Comparison of ENCODE assay signal across 13 mouse cellular contexts in the genomic region with DNA sequence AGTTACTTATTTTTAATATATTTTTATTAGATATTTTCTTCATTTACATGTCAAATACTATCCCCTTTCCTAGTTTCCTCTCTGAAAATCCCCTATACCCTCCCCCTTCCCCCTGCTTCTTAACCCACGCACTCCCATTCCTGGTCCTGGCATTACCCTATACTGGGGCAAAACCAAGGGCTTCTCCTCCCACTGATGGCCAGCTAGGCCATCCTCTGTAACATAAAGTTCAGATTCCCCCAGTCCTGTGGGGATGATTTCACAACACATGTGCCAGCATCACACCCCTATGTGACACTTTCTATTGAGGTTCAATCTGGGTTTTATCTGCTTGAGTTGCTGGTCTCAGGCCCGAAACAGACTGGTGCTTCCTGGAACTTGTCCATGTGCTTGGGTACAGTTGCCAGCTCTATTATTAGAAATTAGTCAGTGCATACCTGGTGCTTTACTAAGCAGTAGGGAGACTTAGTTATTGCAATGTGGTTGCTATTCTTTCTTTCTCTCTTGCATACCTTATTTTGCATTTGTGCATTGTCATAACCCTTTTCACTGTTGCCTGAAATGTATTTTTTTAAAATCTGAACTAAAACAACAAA.
DNase-seq lines count a peak whose midpoint lies in the region; ATAC-seq and TF ChIP-seq lines count a peak whose summit lies in the region.
"Had no signal": no experiment of that assay in that cellular context is flagged by ENCODE, and none has a peak within 500 bp of the region (broad histone marks: within the 10 kb centered on the region; RNA-seq: fewer than 3 reads in every experiment).

No protein-coding gene starts in this region.

- H3K27ac ChIP-seq in forebrain, embryonic 13.5 days, result no peak overlapping the region
- H3K27ac ChIP-seq in forebrain, embryonic 11.5 days (ENCODE audit: low read depth, low read length), result no peak overlapping the region
- H3K27ac ChIP-seq in kidney, adult 2 months (ENCODE audit: insufficient read depth, low read depth, low read length), result no peak overlapping the region
- H3K27ac ChIP-seq: intestine, embryonic 15.5 days; liver, embryonic 15.5 days had no signal

- 73% methylated on average over 2 of the region's 2 CpGs for WGBS in forebrain, embryonic 13.5 days
- 91% methylated on average over 2 of the region's 2 CpGs for WGBS in forebrain, embryonic 11.5 days
- WGBS in kidney, adult 2 months, result 76% methylated on average over 2 of the region's 2 CpGs

- H3K36me3 ChIP-seq in forebrain, embryonic 13.5 days (ENCODE audit: poor library complexity, severe bottlenecking), result no peaks in the 10 kb centered on the region
- no peaks in the 10 kb centered on the region for H3K36me3 ChIP-seq in forebrain, embryonic 11.5 days (ENCODE audit: control insufficient read depth, insufficient read depth, low read length)
- no peaks in the 10 kb centered on the region for H3K36me3 ChIP-seq in kidney, adult 2 months (ENCODE audit: control insufficient read depth, insufficient read depth, low read length)
- H3K36me3 ChIP-seq: intestine, embryonic 15.5 days; liver, embryonic 15.5 days had no signal

- TF ChIP-seq POLR2A in kidney, adult 2 months (IDR thresholded peaks at IDR 0.05; ENCODE audit: low read depth, low read length), result no peak

- H3K4me2 ChIP-seq in forebrain, embryonic 13.5 days, result no peak overlapping the region
- no peak overlapping the region for H3K4me2 ChIP-seq in forebrain, embryonic 11.5 days (ENCODE audit: low read depth, low read length, severe bottlenecking)
- H3K4me2 ChIP-seq: intestine, embryonic 15.5 days; liver, embryonic 15.5 days had no signal

- H3K27me3 ChIP-seq in forebrain, embryonic 13.5 days, result no peaks in the 10 kb centered on the region
- H3K27me3 ChIP-seq in forebrain, embryonic 11.5 days (ENCODE audit: control insufficient read depth, insufficient read depth, low read length), result no peaks in the 10 kb centered on the region
- H3K27me3 ChIP-seq in kidney, adult 2 months (replicated peaks; ENCODE audit: control insufficient read depth, insufficient read depth, low read length), result no peaks in the 10 kb centered on the region
- H3K27me3 ChIP-seq: intestine, embryonic 15.5 days; liver, embryonic 15.5 days; megakaryocyte, embryonic 14.5 days had no signal

- DNase-seq in forebrain, embryonic 11.5 days (ENCODE audit: low spot score), result no peak
- DNase-seq in kidney, adult 2 months, result peak; percentile 39
- DNase-seq in kidney, postnatal 4 days, result no peak
- DNase-seq in cerebellum, adult 18-20 months, result peak; percentile 90 to 91
- peak; percentile 84 to 86 for DNase-seq in heart, postnatal 10 days
- no peak for DNase-seq in yolk sac, embryonic 10.5 days (ENCODE audit: low spot score)
- DNase-seq: adrenal gland, postnatal 10 days; thymus, postnatal 36 days had no signal

- intact Hi-C loops in heart, postnatal 10 days (cut with DNase I), result no loop called here

- no peak overlapping the region for H3K9ac ChIP-seq in forebrain, embryonic 13.5 days
- no peak overlapping the region for H3K9ac ChIP-seq in forebrain, embryonic 11.5 days (ENCODE audit: low read length)
- H3K9ac ChIP-seq: intestine, embryonic 15.5 days; liver, embryonic 15.5 days had no signal

- no peaks in the 10 kb centered on the region for H3K9me3 ChIP-seq in forebrain, embryonic 13.5 days (replicated peaks)
- no peaks in the 10 kb centered on the region for H3K9me3 ChIP-seq in forebrain, embryonic 11.5 days (ENCODE audit: control insufficient read depth, low read length)
- H3K9me3 ChIP-seq: intestine, embryonic 15.5 days; liver, embryonic 15.5 days; megakaryocyte, embryonic 14.5 days had no signal

- TF ChIP-seq CTCF in kidney, adult 2 months (conservative IDR thresholded peaks at IDR 0.05; ENCODE audit: insufficient read depth, insufficient read length, low read depth, low read length), result no peak

- 0 out of 2 replicates have a peak, but pooled peaks cover 3% of the 10 kb centered on the region for H3K4me1 ChIP-seq in forebrain, embryonic 13.5 days
- H3K4me1 ChIP-seq in forebrain, embryonic 11.5 days (replicated peaks; ENCODE audit: control insufficient read depth, insufficient read depth, low read length), result no peaks in the 10 kb centered on the region
- no peaks in the 10 kb centered on the region for H3K4me1 ChIP-seq in kidney, adult 2 months (ENCODE audit: control insufficient read depth, insufficient read depth, low read length)
- H3K4me1 ChIP-seq: intestine, embryonic 15.5 days; liver, embryonic 15.5 days; megakaryocyte, embryonic 14.5 days had no signal

- H3K4me3 ChIP-seq in forebrain, embryonic 13.5 days, result no peak overlapping the region
- no peak overlapping the region for H3K4me3 ChIP-seq in forebrain, embryonic 11.5 days (ENCODE audit: low read depth, low read length)
- no peak overlapping the region for H3K4me3 ChIP-seq in kidney, adult 2 months (ENCODE audit: insufficient read depth, low read depth, low read length)
- H3K4me3 ChIP-seq: intestine, embryonic 15.5 days; liver, embryonic 15.5 days; megakaryocyte, embryonic 14.5 days had no signal

- ATAC-seq in forebrain, embryonic 13.5 days, result peak; percentile 59; the same call in 1 of the 2 replicates
- ATAC-seq in forebrain, embryonic 11.5 days (replicated peaks; ENCODE audit: low FRiP score), result no peak
- no peak for ATAC-seq in inflammation-experienced regulatory T-cells, adult 6 months
- ATAC-seq: intestine, embryonic 15.5 days had no signal

Comparison
In these comparisons a context has a peak if more than half of its experiments do, and no peak if none do; other contexts are left out.
1. DNase-seq: peak in kidney, adult 2 months (single experiment), cerebellum, adult 18-20 months (2 of 2) and heart, postnatal 10 days (2 of 2); none in forebrain, embryonic 11.5 days (single experiment), kidney, postnatal 4 days (0 of 2) and yolk sac, embryonic 10.5 days (single experiment).